Mouse (Mus musculus) monocyte, adult 5-6 weeks (primary cell): ENCODE measurements at regions not wholly inside any gene's neighbourhood (a gene's known extent, or its start where the extent isn't known, plus 50 kb on each side); places are given as distances from the start of the nearest gene placed in this dataset.

ENCODE experiments used
- ATAC-seq: fragments of 153-309, 156-312 bp; replicated peaks from 2 replicates; pipeline ENCODE4 v1.8.0; 2017; ENCODE audit warnings: mild to moderate bottlenecking; ENCODE audit not compliant: low TSS enrichment, insufficient number of reproducible peaks, severe bottlenecking, poor library complexity, low FRiP score

DNA sequence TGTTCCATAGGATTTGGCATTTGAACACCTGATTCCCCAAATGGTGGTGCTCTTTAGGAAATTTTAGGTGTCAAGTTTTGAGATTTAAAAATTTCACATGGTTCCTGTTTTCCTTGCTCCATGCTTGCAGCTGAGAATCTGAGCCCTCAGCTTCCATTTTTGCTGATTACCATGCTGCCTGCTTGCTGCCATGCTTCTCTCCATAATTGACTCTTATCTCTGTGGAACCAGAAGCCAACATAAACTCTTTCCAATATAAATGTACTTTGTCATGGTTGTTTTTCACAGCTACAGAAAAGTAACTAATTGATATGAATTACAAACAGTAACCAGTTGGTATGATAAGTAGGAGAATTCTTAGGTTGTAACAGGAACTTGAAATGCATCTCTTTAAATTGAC lies 1044.0 kb downstream of the Pla2g4a start:
- no peak for ATAC-seq

DNA sequence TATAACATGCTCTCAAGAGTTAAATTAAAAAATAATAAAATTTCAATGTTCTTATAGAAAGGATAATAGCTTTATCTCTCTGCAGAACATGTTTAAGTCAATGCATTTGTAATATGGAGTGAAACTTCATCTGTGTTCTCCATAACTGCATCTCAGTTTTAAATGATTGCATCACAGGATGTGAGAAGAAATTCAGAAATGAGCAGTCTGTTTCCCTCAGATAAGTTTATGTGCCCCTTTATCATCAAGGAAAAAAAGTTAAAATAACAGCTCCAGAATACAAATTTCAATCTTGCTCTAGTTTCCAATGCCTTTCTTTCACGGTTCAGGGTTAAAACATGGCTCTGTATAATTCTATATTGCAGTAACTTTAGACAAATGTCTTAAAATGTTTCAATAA lies 1048.3 kb downstream of the Pla2g4a start:
- no peak for ATAC-seq

DNA sequence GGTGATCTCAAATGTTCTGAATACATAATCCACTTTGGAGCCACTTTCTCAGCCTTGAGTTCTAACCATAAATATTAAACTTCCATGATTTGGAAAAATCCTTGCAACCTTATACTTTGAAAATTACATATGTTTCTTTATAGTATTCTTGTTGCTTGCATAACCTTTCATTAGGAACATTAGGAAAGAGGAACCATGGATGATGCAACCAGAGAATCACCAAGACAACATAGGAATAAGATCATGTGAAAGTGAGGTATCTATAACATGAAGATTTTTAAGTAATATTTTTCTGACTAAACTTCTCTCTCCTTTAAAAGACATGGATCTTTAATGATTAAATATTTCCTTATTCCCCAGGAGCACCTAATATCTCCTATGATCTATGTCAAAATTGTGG lies 1057.0 kb downstream of the Pla2g4a start:
- peak; percentile 70; the same call in 1 of the 2 replicates for ATAC-seq

DNA sequence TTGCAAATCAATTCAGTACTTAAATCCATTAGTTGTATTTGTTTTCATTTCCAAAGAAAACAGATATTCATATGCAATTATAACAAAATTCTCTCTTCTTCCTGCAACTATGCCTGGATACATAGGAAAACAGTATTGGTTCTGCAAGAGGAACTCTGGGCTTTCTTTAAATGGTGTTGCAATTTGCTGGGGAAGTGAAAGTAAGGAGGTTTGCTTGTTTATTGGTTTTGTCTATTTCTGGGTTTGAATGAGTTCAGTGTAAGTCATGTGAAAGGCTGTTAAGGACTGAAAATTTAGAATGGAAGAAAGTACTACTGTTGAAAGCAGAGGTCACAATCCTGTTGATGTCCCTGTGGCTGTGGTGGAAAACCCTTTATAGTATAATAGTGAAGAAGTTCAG lies 1058.0 kb downstream of the Pla2g4a start:
- ATAC-seq, result peak; percentile 83

DNA sequence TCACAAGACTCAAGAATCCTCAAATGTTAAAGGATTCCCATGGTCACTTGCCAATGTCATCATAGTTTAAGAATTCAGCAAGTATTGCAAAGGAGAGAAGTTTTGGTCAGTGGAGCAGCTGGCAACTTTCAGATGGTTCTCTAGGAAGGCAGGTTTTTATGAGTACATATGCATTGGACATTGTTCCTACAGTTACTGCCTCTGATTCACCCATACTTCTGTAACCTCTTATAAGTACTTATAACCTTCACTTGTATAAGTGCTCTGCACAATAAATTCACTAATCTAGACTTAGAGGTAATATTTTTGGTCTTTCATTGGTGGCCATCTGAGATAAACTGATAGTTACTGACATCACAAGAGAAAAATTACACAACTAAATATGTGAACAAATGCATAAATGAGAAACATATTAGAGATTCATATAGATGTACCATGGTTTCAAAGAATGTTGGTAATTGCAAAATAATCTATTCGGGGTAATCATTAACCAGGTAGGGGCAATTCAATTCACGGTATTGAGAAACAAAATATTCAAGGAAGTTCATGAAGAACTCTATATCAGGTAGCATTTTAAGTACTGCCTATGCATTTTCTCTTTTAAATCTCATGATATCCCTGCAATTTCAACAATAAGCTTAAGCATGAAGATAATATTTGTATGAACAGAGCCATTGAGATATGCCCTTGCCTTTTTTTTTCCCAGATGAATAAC lies 1059.6 kb downstream of the Pla2g4a start:
- no peak for ATAC-seq

DNA sequence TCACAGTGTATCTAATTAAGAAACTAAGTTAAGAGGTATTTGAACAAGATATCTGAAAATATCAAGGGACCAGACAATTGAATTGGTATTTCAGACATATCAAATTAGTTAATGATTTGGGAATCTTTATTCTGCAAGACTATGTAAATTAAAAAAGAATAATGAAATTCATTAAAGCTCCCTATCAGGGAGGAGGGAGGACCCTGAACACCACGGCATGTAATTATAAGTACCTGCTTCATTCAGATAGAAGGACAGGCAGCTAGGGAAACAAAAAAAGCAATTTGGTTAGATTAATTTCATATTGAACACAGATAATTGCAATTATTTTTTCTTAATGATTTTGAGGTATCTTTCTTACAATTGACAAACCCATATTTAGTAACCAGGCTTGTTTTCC lies 1090.3 kb downstream of the Pla2g4a start:
- ATAC-seq, result no peak

DNA sequence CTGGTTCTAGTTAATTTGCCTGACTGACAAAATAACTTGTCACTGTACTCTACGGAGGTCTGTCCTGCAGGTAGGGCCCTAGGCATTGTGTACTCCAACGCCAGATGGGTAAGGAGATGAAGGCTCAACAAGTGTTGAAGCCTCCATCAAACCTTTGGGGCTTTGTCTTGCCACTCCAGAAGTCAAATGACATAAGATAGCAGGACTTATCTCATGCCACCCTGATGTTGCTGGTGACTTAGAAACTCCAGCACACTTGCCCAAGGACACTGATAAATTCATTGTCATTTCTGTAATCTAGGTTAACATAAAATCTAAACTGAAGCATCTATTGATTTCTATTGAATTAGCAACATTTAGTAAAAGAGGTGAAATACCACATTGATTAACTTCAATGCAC lies 1097.5 kb downstream of the Pla2g4a start:
- ATAC-seq, result no peak

DNA sequence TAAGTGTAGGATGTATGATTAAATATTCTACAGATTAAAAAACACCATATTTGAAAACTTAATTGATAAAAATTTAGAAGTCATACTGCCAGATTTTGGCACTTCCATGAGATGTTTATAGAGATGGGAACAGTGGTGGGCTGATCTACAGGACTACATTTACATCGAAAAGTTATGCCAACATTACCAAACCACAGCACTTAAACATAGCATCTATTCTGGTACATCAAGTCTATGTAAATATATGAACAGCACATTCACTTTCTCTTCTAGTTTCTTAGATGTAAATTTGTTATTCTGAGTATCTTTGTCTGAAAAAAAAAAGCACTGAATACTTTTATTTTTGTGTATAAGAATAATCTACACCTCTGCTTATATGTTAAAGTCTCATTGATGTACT lies 1108.1 kb downstream of the Pla2g4a start:
- ATAC-seq, result no peak

DNA sequence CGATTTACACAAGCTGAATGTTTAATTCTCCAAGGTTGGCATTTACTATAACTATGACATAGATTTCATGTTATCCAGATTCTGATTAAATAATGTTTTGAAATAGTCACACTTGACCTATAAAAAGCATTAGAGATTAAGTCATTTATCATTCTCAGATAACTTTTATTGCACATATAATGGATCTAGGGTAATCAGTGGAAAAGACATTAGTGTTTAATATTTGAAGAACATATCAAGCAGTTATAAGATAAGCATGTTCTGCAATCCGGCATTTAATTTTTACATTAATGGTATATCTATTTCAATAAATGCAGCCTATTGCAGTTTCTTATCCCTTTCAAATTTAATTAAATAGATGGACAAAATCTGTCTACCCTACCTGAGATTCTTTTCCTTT lies 1114.5 kb downstream of the Pla2g4a start:
- no peak for ATAC-seq

DNA sequence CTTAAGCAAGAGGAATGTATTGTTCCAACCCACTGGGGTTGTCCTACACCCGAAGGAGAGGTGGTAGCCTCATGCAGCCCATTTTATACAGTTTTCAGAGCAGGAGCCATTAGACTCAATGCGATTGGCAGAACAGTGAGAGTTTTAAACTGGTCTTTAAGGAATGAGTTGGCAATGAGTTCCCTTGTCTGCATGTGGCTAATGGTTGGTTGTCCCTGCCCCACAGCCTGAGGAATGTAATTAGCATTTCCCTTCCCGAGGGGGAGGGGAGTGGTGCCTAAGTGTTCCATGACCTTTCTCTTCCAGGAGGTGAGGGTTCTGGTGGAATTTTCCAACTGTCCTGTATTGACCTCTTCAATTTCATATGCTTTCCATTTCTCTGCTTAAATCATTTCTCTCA lies 1137.9 kb downstream of the Pla2g4a start:
- no peak for ATAC-seq

DNA sequence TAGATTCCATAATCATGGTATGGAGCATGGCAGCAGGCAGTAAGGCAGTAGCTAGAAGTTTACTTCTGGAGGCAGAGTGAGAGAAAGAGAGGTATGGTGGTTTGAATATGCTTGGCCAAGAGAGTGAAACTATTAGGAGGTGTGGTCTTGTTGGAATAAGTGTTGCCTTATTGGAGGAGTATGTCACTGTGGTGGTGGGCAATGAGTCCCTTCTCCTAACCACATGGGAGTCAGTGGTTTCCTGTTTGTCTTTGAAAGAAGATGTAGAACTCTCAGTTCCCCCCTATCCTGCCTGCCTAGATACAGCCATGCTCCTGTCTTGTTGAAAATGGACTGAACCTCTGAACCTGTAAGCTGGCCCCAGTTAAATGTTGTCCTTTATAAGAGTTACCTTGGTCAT lies 1152.4 kb downstream of the Pla2g4a start:
- no peak for ATAC-seq

DNA sequence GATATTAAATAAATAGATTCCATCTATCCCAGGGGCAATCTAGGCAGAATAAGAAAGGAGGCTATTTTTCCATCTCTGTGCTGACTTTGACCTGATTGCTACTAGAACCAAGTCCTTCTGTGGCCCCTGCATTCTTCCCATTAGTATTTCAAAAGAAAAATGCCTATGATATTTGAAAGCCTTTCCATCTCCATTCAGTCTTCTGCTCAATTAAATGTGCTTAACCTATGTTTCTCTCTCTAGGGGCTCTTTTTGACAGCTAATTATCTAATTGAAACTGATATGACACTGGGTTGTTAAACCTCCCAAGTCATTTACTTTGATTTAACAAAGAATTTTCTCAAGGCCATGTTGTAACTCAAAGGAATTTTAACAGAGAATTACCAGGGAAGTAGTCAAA lies 1164.0 kb downstream of the Pla2g4a start:
- no peak for ATAC-seq

DNA sequence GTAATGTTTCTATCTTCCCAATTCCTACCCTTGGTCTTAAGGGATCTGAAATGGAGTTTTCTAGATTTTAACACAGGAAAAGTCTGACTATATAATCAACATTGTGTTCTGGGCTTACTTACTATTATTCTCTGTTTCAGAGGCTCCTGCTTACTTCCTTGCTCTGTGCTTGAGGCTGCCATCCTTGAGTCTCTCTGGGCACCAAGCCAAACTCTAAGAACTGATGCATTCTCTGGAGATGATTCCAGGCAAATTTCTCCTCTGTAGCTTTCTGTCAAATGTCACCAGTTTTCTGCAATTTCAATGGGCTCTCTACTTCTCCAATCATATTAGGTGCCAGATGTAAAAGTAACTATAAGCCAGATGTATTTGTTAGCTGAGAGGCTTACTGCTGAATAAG lies 1210.3 kb downstream of the Pla2g4a start:
- ATAC-seq, result no peak

DNA sequence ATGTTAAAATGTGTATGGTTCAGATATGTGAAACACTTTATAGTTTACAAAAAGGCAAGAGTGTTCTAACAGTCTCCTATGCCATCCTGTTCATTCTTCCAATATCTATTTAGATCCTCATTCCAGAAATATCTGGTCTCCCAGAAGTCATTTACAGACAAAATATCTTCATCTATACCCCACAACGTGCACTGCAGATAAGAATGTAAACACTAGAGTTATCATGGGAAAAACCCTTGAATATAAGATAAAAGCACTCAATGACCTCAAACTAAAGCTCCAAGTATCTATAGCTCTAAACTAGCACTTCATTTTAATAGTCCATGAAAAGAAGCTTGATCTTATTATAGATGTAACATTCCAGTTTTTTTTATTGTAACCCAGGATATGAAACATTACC lies 1239.0 kb downstream of the Pla2g4a start:
- no peak for ATAC-seq

DNA sequence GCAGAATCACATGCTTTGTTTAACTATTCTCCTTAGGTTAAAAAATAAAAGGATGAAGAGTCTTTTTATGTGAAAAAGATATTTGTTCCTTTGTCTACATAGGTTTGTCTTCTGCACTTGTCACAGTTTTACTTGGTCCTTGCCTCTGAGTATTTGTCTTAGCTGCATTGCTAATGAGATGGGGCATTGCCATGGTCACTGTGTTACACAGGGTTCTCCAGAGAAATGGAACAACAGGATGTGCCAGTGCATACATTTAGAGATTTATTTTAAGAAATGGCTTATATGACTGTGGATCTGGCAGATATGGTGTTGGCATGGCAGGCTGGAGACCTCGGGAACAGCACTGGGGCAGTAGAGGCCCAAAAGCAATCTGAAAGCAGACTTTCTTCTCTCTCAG lies 1239.7 kb downstream of the Pla2g4a start:
- no peak for ATAC-seq

DNA sequence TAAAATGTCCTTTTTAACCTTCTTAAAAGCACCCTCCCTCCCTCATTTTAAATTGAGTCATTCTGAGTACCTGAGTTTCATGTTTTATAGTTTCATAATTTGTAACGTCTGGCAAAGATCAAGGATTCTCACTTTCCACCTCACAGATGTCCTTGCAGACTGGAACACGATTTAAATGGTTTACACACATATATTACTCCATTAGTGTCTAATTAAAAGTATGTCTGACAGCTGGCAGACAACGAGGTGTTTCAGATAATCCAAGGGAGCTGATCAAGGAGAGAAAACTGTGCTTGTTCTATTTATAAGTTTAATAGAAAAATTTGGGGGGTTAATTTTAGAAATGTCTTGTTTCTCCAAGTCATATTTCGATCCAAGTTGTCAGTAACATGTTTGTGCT lies 1240.1 kb downstream of the Pla2g4a start:
- ATAC-seq, result no peak

DNA sequence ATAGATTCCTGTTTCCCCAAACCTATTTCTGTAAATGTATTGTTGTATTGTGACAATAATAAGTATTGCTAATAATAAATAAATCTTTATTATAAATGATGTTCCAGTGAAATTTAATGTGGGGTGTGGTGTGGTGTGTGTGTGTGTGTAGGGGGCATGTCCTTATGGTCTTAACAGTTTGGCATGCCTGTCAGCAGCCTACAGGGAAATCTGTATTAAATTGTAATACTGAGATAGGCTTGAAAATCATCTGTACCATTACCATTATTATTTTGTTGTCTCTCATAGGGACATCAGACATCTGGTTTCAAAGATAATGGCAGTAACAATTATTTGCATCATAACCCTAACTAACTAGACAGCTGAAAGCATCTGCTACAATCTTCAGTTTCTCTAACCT lies 1253.0 kb downstream of the Pla2g4a start:
- no peak for ATAC-seq

DNA sequence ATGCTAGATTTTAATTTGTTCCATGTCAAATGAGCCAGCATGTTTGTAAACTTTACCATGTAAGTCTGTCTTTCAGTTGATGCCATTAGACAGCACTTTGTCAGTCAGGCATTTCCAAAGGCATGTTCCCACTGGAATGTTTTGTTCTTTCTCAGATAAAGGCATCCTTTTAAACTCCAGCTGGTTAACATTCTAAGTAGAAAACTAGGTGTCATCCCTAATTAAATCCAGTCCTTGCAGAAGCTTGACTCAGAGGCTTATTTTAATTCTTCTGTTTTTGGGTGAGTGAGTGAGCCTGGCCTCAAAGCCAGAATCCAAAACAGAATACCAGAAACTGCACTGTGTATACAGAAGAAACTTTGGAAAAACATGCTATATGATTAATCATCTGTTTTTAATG lies 1253.4 kb downstream of the Pla2g4a start:
- no peak for ATAC-seq

DNA sequence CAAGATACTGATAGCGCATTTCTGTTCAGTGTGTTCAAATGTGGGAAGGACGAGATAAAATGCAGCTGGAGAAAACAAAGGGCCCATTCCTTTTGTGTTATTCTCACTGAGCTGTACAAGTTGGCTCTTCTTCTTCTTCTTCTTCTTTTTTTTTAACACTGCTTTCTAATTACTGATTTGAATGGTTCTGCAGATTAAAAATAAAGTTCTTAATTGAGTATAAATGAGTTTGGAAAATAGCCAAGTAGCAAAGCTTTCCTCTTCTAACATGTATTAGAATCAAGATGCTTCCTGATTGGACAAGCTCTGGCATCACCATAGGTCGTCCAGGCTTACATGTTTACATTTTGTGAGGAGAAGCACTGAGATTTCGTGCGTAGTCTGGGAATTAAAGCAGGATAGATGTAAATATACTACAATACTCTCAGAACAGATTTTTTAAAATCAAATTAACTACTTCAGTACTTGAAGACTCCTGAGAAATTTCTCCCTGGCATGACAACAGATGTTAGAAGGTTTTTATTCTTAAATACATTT lies 1254.8 kb downstream of the Pla2g4a start:
- no peak for ATAC-seq

DNA sequence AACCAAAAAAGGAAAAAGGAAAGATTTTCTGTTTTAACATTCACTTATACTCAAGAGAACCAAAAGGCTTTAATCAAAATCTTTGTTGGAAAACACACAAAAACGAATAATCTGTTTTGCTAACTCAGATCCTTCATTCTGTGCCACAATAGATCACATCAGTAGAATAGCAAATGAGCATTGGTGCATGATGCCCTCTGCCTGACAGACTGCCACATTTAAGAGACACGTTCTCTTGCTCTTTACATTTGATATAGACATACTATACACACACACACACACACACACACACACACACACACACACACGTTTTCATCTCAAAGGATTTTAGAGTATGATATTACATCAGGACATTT lies 1260.5 kb downstream of the Pla2g4a start:
- ATAC-seq, result no peak
